Mouse (Mus musculus) neural tube, embryonic 15.5 days (tissue): ENCODE results near the gene Nod2. TPM values are rescaled to one million over a fixed set of nuclear protein-coding genes. Genes with fewer than 3 reads are reported as not detected.

Experiments
- ATAC-seq: fragments of 200-750 bp; cut with Nextera tagmentation; 2 replicates; pipeline ENCODE4 v1.8.0; 2017; ENCODE audit warnings: mild to moderate bottlenecking, moderate TSS enrichment, moderate library complexity; ENCODE audit not compliant: low FRiP score
- H3K27ac ChIP-seq: fragments of 300-500 bp; sonication (generic); replicated peaks from 2 replicates; pipeline ENCODE4 v1.5.1; 2015; ENCODE audit warnings: mild to moderate bottlenecking, inconsistent platforms
- H3K27me3 ChIP-seq: fragments of 300-500 bp; sonication (generic); replicated peaks from 2 replicates; pipeline ENCODE4 v1.6.1; 2015; ENCODE audit warnings: inconsistent platforms
- H3K36me3 ChIP-seq: fragments of 300-500 bp; sonication (generic); 2 replicates; pipeline ENCODE4 v1.6.1; 2015; ENCODE audit warnings: inconsistent platforms
- H3K4me1 ChIP-seq: fragments of 300-500 bp; sonication (generic); 2 replicates; pipeline ENCODE4 v1.6.1; 2015; ENCODE audit warnings: inconsistent platforms
- H3K4me2 ChIP-seq: fragments of 300-500 bp; sonication (generic); 2 replicates; pipeline ENCODE4 v1.6.1; 2015; ENCODE audit warnings: inconsistent platforms, mild to moderate bottlenecking, moderate library complexity
- H3K4me3 ChIP-seq: fragments of 300-500 bp; sonication (generic); replicated peaks from 2 replicates; pipeline ENCODE4 v1.5.1; 2015; ENCODE audit warnings: mild to moderate bottlenecking, inconsistent platforms
- H3K9ac ChIP-seq: fragments of 300-500 bp; sonication (generic); replicated peaks from 2 replicates; pipeline ENCODE4 v1.6.1; 2015; ENCODE audit warnings: mild to moderate bottlenecking, inconsistent platforms
- H3K9me3 ChIP-seq: fragments of 300-500 bp; sonication (generic); replicated peaks from 2 replicates; pipeline ENCODE4 v1.6.1; 2016; ENCODE audit warnings: inconsistent platforms
- WGBS: fragments of 180-500 bp; shearing (Covaris S2); methylation state at CpG from one replicate; pipeline ENCODE4 v1.1.7; 2015; ENCODE audit warnings: mixed read lengths; 5-methylcytosine and 5-hydroxymethylcytosine counted together
- polyA plus RNA-seq: library from polyadenylated mRNA; unstranded; fragments of >200 nt; fragmentation: Nextera tagmentation; extraction: Ambion mirVana; gene quantifications from 2 replicates; pipeline ENCODE4 v1.2.1, GENCODE M21; 2015

The Nod2 gene
- polyA plus RNA-seq, 1 experiment from 2014 or later = 0.12 TPM

GRCm38 (mm10) chr8:88664121-88664520, 17.0 kb downstream of the Nod2 start:
- Histone ChIP-seq H3K9me3 (no peaks in the 10 kb centered on the region), H3K4me3 (no peak overlapping the region), H3K4me1 (peaks cover 12% of the 10 kb centered on the region), H3K9ac (no peak overlapping the region), H3K36me3 (no peaks in the 10 kb centered on the region), H3K27me3 (no peaks in the 10 kb centered on the region), H3K27ac (no peak overlapping the region), H3K4me2 (no peak overlapping the region)
- WGBS = 77% methylated on average over 16 of the region's 16 CpGs
- ATAC-seq = no peak

- Histone ChIP-seq H3K4me1 (peaks cover 12% of the 10 kb centered on the region), H3K9ac (no peak overlapping the region), H3K9me3 (no peaks in the 10 kb centered on the region), H3K27me3 (no peaks in the 10 kb centered on the region), H3K36me3 (no peaks in the 10 kb centered on the region), H3K4me2 (no peak overlapping the region), H3K27ac (no peak overlapping the region), H3K4me3 (no peak overlapping the region)
- WGBS = 73% methylated on average over 19 of the region's 19 CpGs
- ATAC-seq = no peak
Measured at GRCm38 (mm10) chr8:88664947-88665346, 17.8 kb downstream of the Nod2 start.

DNA sequence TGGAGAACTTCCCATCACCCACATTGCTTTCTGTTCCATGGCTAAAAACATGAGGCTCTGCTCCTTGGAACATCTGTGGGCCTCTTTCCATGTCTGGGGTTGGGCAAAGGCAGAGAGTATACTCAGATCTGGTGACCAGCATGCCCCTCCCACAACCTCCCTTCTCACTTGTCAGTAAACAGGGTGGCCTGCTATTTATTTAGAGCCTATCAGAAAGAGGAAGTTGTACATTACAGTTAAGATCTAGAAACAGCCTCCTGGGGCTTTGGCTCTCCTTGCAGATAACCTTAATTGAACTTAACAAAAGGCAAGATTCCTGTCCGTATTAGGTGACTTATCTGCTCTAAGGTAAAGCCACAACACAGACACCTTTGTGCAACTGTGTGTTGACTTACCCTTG, 19.3 kb downstream of the Nod2 start:
- no peaks in the 10 kb centered on the region for H3K9me3 ChIP-seq
- no peaks in the 10 kb centered on the region for H3K27me3 ChIP-seq
- ATAC-seq = no peak
- no peak overlapping the region for H3K4me2 ChIP-seq
- no peak overlapping the region for H3K9ac ChIP-seq
- no peak overlapping the region for H3K27ac ChIP-seq
- no peaks in the 10 kb centered on the region for H3K36me3 ChIP-seq
- WGBS = 88% methylated on average over 1 of the region's 1 CpGs
- no peak overlapping the region for H3K4me3 ChIP-seq
- H3K4me1 ChIP-seq = peaks cover 12% of the 10 kb centered on the region

- Histone ChIP-seq H3K36me3 (no peaks in the 10 kb centered on the region), H3K4me3 (no peak overlapping the region), H3K27ac (peak overlapping the region; percentile 11; the same call in 1 of the 2 replicates), H3K27me3 (no peaks in the 10 kb centered on the region), H3K9me3 (no peaks in the 10 kb centered on the region), H3K4me2 (no peak overlapping the region), H3K9ac (no peak overlapping the region), H3K4me1 (peaks cover 12% of the 10 kb centered on the region)
- ATAC-seq = no peak
- 57% methylated on average over 12 of the region's 14 CpGs for WGBS
Measured at GRCm38 (mm10) chr8:88668400-88669086, 21.4 kb downstream of the Nod2 start.

GRCm38 (mm10) chr8:88670782-88671181, 23.7 kb downstream of the Nod2 start:
- Histone ChIP-seq H3K4me1 (peaks cover 7% of the 10 kb centered on the region), H3K9me3 (no peaks in the 10 kb centered on the region), H3K36me3 (no peaks in the 10 kb centered on the region), H3K9ac (no peak overlapping the region), H3K4me2 (no peak overlapping the region), H3K4me3 (no peak overlapping the region), H3K27me3 (no peaks in the 10 kb centered on the region), H3K27ac (no peak overlapping the region)
- WGBS = 64% methylated on average over 6 of the region's 6 CpGs
- no peak for ATAC-seq

- Histone ChIP-seq H3K9me3 (no peaks in the 10 kb centered on the region), H3K27me3 (no peaks in the 10 kb centered on the region), H3K4me3 (no peak overlapping the region), H3K4me1 (peaks cover 7% of the 10 kb centered on the region), H3K36me3 (no peaks in the 10 kb centered on the region), H3K4me2 (no peak overlapping the region), H3K9ac (no peak overlapping the region), H3K27ac (no peak overlapping the region)
- no peak for ATAC-seq
- 86% methylated on average over 10 of the region's 10 CpGs for WGBS
Measured at GRCm38 (mm10) chr8:88671575-88671974, 24.5 kb downstream of the Nod2 start.

DNA sequence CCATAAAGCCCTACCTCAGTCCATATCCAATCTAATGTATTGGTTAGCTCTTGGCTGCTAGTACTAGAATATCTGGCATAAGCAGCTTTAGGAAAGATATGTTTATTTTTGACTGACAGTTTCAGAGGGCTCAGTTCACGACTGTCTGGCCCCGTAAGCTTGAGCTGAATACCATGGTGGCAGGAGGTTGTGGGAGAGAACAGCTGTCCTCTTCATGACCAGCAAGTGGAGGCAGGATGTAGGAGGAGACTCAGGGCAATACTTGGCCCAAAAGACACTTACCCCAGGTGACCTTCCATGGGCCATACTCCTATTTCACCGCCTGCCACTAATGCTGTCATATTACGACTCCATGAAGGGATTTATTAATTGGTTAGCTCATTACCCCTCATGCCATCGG, 26.7 kb downstream of the Nod2 start:
- Histone ChIP-seq H3K4me2 (no peak overlapping the region), H3K4me1 (peaks cover 6% of the 10 kb centered on the region), H3K9me3 (no peaks in the 10 kb centered on the region), H3K27ac (no peak overlapping the region), H3K36me3 (no peaks in the 10 kb centered on the region), H3K27me3 (no peaks in the 10 kb centered on the region), H3K4me3 (no peak overlapping the region), H3K9ac (no peak overlapping the region)
- ATAC-seq = no peak
- 84% methylated on average over 5 of the region's 5 CpGs for WGBS

DNA sequence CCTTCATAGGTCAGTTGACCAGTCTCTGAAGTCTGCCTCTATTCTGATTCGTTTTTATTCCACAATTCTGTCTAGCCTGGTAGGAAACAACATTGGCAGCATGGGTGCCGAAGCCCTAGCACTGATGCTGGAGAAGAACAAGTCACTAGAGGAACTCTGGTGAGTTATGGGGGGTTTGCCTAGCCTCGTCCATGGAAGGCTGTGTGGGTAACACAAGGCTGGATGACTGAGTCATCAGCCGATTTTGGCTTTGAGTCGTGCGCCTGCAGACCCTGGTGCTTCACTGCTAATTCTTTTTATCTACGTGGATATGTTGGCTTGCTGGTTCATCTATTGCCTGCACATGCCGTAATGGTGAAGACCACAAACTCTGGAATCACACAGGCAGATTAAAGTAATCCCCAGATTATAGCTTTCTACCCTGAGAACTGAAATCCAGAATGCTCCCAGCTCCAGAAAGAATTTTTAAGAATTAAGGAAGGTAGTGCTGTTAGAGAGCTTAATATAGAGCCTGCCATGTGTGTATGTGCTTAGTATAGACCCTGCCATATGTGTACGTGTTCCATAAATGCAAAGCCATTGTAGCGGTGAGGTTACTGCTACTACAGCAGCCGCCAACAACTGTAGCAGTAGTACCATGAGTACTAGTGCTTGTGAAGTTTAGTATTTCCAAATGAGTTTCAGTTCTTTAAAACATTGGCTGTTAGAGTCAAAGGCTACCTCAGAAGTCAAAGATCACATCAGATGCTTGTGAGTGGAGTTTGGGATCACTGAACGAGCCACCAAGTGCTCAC, 28.5 kb downstream of the Nod2 start:
- no peak overlapping the region for H3K4me2 ChIP-seq
- no peak overlapping the region for H3K4me3 ChIP-seq
- no peak overlapping the region for H3K9ac ChIP-seq
- H3K27ac ChIP-seq = no peak overlapping the region
- peaks cover 5% of the 10 kb centered on the region; the same call in 1 of the 2 replicates for H3K4me1 ChIP-seq
- H3K27me3 ChIP-seq = no peaks in the 10 kb centered on the region
- 92% methylated on average over 12 of the region's 12 CpGs for WGBS
- no peak for ATAC-seq
- no peaks in the 10 kb centered on the region for H3K36me3 ChIP-seq
- H3K9me3 ChIP-seq = no peaks in the 10 kb centered on the region

DNA sequence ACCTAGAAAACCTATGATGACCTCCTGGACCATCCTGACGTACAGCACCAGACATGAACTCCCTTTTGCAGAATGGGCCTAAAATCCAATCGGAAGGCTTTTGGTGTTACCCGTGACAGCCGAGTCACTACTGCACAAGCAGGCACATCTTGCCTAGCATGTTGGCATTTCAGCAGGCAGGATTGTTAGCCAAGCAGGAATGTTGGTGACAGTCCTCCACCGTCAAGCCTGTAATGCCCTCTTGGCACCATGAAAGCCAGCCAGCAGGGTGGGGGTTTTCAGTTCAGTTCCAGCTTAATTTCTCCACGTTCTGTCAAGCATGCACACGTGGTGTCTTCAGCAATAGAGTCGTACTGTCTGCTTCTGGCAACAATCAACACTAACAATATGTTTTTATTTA, 30.0 kb downstream of the Nod2 start:
- Histone ChIP-seq H3K27me3 (no peaks in the 10 kb centered on the region), H3K27ac (no peak overlapping the region), H3K9me3 (no peaks in the 10 kb centered on the region), H3K9ac (no peak overlapping the region), H3K4me3 (no peak overlapping the region), H3K36me3 (no peaks in the 10 kb centered on the region), H3K4me2 (no peak overlapping the region), H3K4me1 (peaks cover 5% of the 10 kb centered on the region; the same call in 1 of the 2 replicates)
- 66% methylated on average over 8 of the region's 8 CpGs for WGBS
- no peak for ATAC-seq

- Histone ChIP-seq H3K27ac (no peak overlapping the region), H3K4me3 (no peak overlapping the region), H3K4me1 (peaks cover 5% of the 10 kb centered on the region; the same call in 1 of the 2 replicates), H3K36me3 (no peaks in the 10 kb centered on the region), H3K27me3 (no peaks in the 10 kb centered on the region), H3K4me2 (no peak overlapping the region), H3K9ac (no peak overlapping the region), H3K9me3 (no peaks in the 10 kb centered on the region)
- ATAC-seq = no peak
- 94% methylated on average over 2 of the region's 2 CpGs for WGBS
Measured at GRCm38 (mm10) chr8:88680566-88680965, 33.5 kb downstream of the Nod2 start.

- no peak for ATAC-seq
- Histone ChIP-seq H3K4me3 (no peak overlapping the region), H3K9me3 (no peaks in the 10 kb centered on the region), H3K36me3 (no peaks in the 10 kb centered on the region), H3K27me3 (no peaks in the 10 kb centered on the region), H3K4me2 (no peak overlapping the region), H3K27ac (no peak overlapping the region), H3K9ac (no peak overlapping the region), H3K4me1 (peaks cover 5% of the 10 kb centered on the region; the same call in 1 of the 2 replicates)
- WGBS = 91% methylated on average over 8 of the region's 8 CpGs
Measured at GRCm38 (mm10) chr8:88681046-88681445, 33.9 kb downstream of the Nod2 start.

- H3K4me2 ChIP-seq = no peak overlapping the region
- no peak overlapping the region for H3K27ac ChIP-seq
- H3K27me3 ChIP-seq = no peaks in the 10 kb centered on the region
- H3K36me3 ChIP-seq = no peaks in the 10 kb centered on the region
- 81% methylated on average over 7 of the region's 7 CpGs for WGBS
- H3K9me3 ChIP-seq = no peaks in the 10 kb centered on the region
- no peak overlapping the region for H3K9ac ChIP-seq
- no peaks in the 10 kb centered on the region for H3K4me1 ChIP-seq
- no peak overlapping the region for H3K4me3 ChIP-seq
- ATAC-seq = no peak
Measured at GRCm38 (mm10) chr8:88683656-88684289, 36.7 kb downstream of the Nod2 start.
